Mouse (Mus musculus): ENCODE results near the gene Cacna1a. TPM values are rescaled to one million over a fixed set of nuclear protein-coding genes. Genes with fewer than 3 reads are reported as not detected.
A peak's percentile ranks its signal among the peaks of the same experiment; 100 is the strongest.

The Cacna1a gene
- polyA plus RNA-seq, 1 experiment from 2014 or later = 3.8 TPM

DNA sequence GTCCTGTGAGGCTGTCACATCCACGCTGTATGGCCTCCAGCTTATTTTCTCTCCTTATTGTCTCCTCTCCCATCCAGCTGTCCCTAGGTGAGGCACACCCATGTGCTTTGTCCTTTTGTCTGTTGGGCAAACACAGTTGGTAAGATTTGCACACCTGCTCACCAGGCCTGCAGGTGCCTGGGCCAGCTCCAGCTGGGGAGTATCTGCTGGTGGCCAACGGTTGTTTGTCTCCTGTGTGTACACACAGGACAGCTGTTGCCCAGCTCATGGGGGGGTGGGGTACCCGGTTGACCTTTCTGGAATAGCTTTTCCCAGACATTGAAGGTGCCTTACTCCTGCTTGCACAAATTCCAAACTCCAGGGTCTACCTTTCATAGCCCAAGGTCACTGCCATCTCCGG lies 37.3 kb upstream of the Cacna1a start:
- no peak for TF ChIP-seq CTCF (IDR thresholded peaks at IDR 0.05; ENCODE audit: low read depth)
- H3K27me3 ChIP-seq (ENCODE audit: insufficient read depth, low read length) = no peaks in the 10 kb centered on the region
- no peaks in the 10 kb centered on the region for H3K4me1 ChIP-seq (ENCODE audit: insufficient read depth)
- WGBS = 50% methylated on average over 4 of the region's 4 CpGs
- ATAC-seq (ENCODE audit: insufficient read depth) (no peak), DNase-seq (no peak)
- H3K4me2 ChIP-seq = no peak overlapping the region
- no peaks in the 10 kb centered on the region for H3K9me3 ChIP-seq (ENCODE audit: low read depth, low read length)
- no peak overlapping the region for H3K9ac ChIP-seq
- no peaks in the 10 kb centered on the region for H3K36me3 ChIP-seq (ENCODE audit: insufficient read depth)
- H3K27ac ChIP-seq (ENCODE audit: low read depth) = no peak overlapping the region
- H3K4me3 ChIP-seq (ENCODE audit: low read depth, low read length) = no peak overlapping the region

DNA sequence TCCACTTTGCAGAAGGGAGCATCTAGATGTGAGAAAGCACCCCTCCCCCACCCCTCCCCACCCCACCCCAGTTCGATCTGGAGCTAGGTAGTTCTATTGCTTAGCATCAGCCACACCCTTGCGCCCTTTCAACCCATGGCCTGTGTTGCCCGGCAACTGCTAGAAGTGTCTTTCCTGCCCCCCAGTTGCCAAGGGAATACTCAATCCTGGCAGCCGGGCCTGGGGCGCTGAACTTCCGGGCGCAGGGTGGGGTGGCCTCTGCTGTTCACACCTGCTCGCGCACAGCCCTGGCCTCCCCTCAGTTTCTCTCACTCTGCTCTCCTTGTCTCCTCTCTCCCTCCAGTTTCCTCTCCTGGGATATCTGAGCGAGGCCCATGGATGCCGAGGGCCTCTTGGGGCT lies 31.8 kb upstream of the Cacna1a start:
- Histone ChIP-seq H3K4me1 (ENCODE audit: insufficient read depth) (no peaks in the 10 kb centered on the region), H3K9me3 (ENCODE audit: low read depth, low read length) (no peaks in the 10 kb centered on the region), H3K36me3 (ENCODE audit: insufficient read depth) (no peaks in the 10 kb centered on the region), H3K27ac (ENCODE audit: low read depth) (no peak overlapping the region), H3K4me3 (ENCODE audit: low read depth, low read length) (no peak overlapping the region), H3K27me3 (ENCODE audit: insufficient read depth, low read length) (no peaks in the 10 kb centered on the region), H3K4me2 (no peak overlapping the region), H3K9ac (no peak overlapping the region)
- DNase-seq (no peak), ATAC-seq (ENCODE audit: insufficient read depth) (no peak)
- 32% methylated on average over 11 of the region's 11 CpGs for WGBS
- no peak for TF ChIP-seq CTCF (IDR thresholded peaks at IDR 0.05; ENCODE audit: low read depth)

GRCm38 (mm10) chr8:84357631-84358371 lies 30.4 kb upstream of the Cacna1a start:
- H3K9ac ChIP-seq = no peak overlapping the region
- no peaks in the 10 kb centered on the region for H3K36me3 ChIP-seq (ENCODE audit: insufficient read depth)
- no peaks in the 10 kb centered on the region for H3K4me1 ChIP-seq (ENCODE audit: insufficient read depth)
- peak; percentile 91 for DNase-seq
- ATAC-seq (ENCODE audit: insufficient read depth) = peak; percentile 78
- TF ChIP-seq CTCF (IDR thresholded peaks at IDR 0.05; ENCODE audit: low read depth) = peak; percentile 98
- no peak overlapping the region for H3K4me3 ChIP-seq (ENCODE audit: low read depth, low read length)
- no peak overlapping the region for H3K4me2 ChIP-seq
- WGBS = 21% methylated on average over 20 of the region's 20 CpGs
- H3K9me3 ChIP-seq (ENCODE audit: low read depth, low read length) = no peaks in the 10 kb centered on the region
- H3K27ac ChIP-seq (ENCODE audit: low read depth) = no peak overlapping the region
- 0 out of 2 replicates have a peak, but pooled peaks cover 4% of the 10 kb centered on the region for H3K27me3 ChIP-seq (ENCODE audit: insufficient read depth, low read length)

- 12% methylated on average over 23 of the region's 23 CpGs for WGBS
- TF ChIP-seq CTCF (IDR thresholded peaks at IDR 0.05; ENCODE audit: low read depth) = peak; percentile 98
Measured at GRCm38 (mm10) chr8:84363428-84364134, 24.7 kb upstream of the Cacna1a start.

DNA sequence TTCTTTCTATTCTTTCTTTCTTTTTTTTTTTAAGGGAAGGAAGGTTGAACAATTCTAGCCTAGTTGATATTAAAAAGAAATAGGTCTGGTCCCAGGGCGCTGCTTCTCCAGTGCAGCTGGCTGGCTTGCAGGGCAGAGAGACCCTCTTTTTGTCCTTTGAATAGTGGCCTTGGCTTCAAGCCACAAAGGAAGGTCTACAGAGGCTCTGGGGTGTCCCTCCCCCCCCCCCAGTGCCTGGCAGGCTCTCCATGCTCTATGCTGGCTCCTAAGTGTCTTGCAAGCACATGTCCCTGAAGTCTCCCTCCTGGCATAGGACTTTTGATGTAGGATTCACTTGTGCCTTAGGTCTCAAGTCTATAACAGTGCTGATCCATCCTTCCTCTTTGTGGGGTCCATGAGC lies 23.0 kb upstream of the Cacna1a start:
- 100% methylated on average over 1 of the region's 1 CpGs for WGBS
- DNase-seq (no peak), ATAC-seq (ENCODE audit: insufficient read depth) (no peak)
- H3K27me3 ChIP-seq (ENCODE audit: insufficient read depth, low read length) = 0 out of 2 replicates have a peak, but pooled peaks cover 4% of the 10 kb centered on the region
- no peak overlapping the region for H3K9ac ChIP-seq
- no peak for TF ChIP-seq CTCF (IDR thresholded peaks at IDR 0.05; ENCODE audit: low read depth)
- no peaks in the 10 kb centered on the region for H3K9me3 ChIP-seq (ENCODE audit: low read depth, low read length)
- no peak overlapping the region for H3K4me2 ChIP-seq
- H3K27ac ChIP-seq (ENCODE audit: low read depth) = no peak overlapping the region
- H3K4me3 ChIP-seq (ENCODE audit: low read depth, low read length) = no peak overlapping the region
- H3K36me3 ChIP-seq (ENCODE audit: insufficient read depth) = no peaks in the 10 kb centered on the region
- H3K4me1 ChIP-seq (ENCODE audit: insufficient read depth) = no peaks in the 10 kb centered on the region

More at GRCm38 (mm10) chr8:84363428-84364134, 24.7 kb upstream of the Cacna1a start:
- no peaks in the 10 kb centered on the region for H3K9me3 ChIP-seq (ENCODE audit: low read depth, low read length)
- no peaks in the 10 kb centered on the region for H3K36me3 ChIP-seq (ENCODE audit: insufficient read depth)
- H3K27me3 ChIP-seq (ENCODE audit: insufficient read depth, low read length) = 0 out of 2 replicates have a peak, but pooled peaks cover 4% of the 10 kb centered on the region
- no peak overlapping the region for H3K9ac ChIP-seq
- no peak overlapping the region for H3K27ac ChIP-seq (ENCODE audit: low read depth)
- no peaks in the 10 kb centered on the region for H3K4me1 ChIP-seq (ENCODE audit: insufficient read depth)
- 0 out of 2 replicates have a peak, but pooled peaks have one; percentile 24 for ATAC-seq (ENCODE audit: insufficient read depth)
- H3K4me3 ChIP-seq (ENCODE audit: low read depth, low read length) = no peak overlapping the region
- H3K4me2 ChIP-seq = no peak overlapping the region
- DNase-seq = peak; percentile 87

GRCm38 (mm10) chr8:84370972-84371371 lies 17.3 kb upstream of the Cacna1a start:
- H3K4me2 ChIP-seq = no peak overlapping the region
- H3K4me3 ChIP-seq (ENCODE audit: low read depth, low read length) = no peak overlapping the region
- no peak overlapping the region for H3K27ac ChIP-seq (ENCODE audit: low read depth)
- TF ChIP-seq CTCF (IDR thresholded peaks at IDR 0.05; ENCODE audit: low read depth) = no peak
- H3K4me1 ChIP-seq (ENCODE audit: insufficient read depth) = no peaks in the 10 kb centered on the region
- no peaks in the 10 kb centered on the region for H3K27me3 ChIP-seq (ENCODE audit: insufficient read depth, low read length)
- H3K9ac ChIP-seq = no peak overlapping the region
- H3K36me3 ChIP-seq (ENCODE audit: insufficient read depth) = no peaks in the 10 kb centered on the region
- H3K9me3 ChIP-seq (ENCODE audit: low read depth, low read length) = no peaks in the 10 kb centered on the region
- WGBS = 53% methylated on average over 4 of the region's 4 CpGs
- ATAC-seq (ENCODE audit: insufficient read depth) = peak; percentile 56; the same call in 1 of the 2 replicates
- DNase-seq = peak; percentile 27

DNA sequence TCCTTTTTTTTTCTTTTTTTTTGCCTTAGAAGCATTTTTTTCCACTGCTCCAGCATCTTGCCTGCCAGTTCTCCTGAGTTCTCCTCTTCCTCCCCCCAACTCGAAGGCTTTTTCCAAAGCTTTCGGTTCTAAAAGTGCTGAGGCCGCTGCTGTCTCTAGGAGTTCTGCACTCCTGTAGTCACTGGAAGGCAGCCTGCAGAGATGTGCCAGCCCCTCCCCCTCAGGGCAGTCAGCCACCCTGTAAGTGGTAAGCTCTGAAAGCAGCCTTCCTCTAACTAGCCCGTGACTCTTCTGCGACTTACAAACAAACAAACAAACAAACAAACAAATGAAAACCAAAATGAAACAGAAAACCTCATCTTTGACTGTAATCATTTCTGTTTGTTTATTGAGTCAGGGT lies 13.2 kb upstream of the Cacna1a start:
- no peak for DNase-seq
- Histone ChIP-seq H3K4me3 (ENCODE audit: low read depth, low read length) (no peak overlapping the region), H3K9ac (no peak overlapping the region), H3K4me2 (no peak overlapping the region), H3K4me1 (ENCODE audit: insufficient read depth) (no peaks in the 10 kb centered on the region), H3K9me3 (ENCODE audit: low read depth, low read length) (no peaks in the 10 kb centered on the region), H3K36me3 (ENCODE audit: insufficient read depth) (no peaks in the 10 kb centered on the region), H3K27ac (ENCODE audit: low read depth) (no peak overlapping the region), H3K27me3 (ENCODE audit: insufficient read depth, low read length) (no peaks in the 10 kb centered on the region)
- no peak for TF ChIP-seq CTCF (IDR thresholded peaks at IDR 0.05; ENCODE audit: low read depth)
- no peak for ATAC-seq (ENCODE audit: insufficient read depth)
- 31% methylated on average over 5 of the region's 5 CpGs for WGBS
